Mouse (Mus musculus) T-helper 17 cell (primary cell): ENCODE results near the gene Mapkapk2.

ENCODE experiments used
- in situ Hi-C, 2 experiments: fragments of 300-600 bp; cut with MboI, MseI; formaldehyde crosslinking; loops; 1 replicate in 1 of 2; 2 replicates in 1 of 2; pipeline ENCODE4 v1.15.1; 2025; ENCODE audit warnings: high pct_unique_total_duplicates in 2 of 2

Gene Mapkapk2

GRCm38 (mm10) chr1:131083609-131084008 is 14.0 kb downstream of the Mapkapk2 start:
- in situ Hi-C loops, result no loop called here

- in situ Hi-C loops, result no loop called here
Measured at GRCm38 (mm10) chr1:131083122-131083521, 14.5 kb downstream of the Mapkapk2 start.

GRCm38 (mm10) chr1:131080686-131081085 is 16.9 kb downstream of the Mapkapk2 start:
- in situ Hi-C loops, result no loop called here

GRCm38 (mm10) chr1:131079762-131080161 is 17.9 kb downstream of the Mapkapk2 start:
- in situ Hi-C loops, result no loop called here

- in situ Hi-C loops, result no loop called here
Measured at GRCm38 (mm10) chr1:131078761-131079330, 18.8 kb downstream of the Mapkapk2 start.

- in situ Hi-C loops, result no loop called here
Measured at GRCm38 (mm10) chr1:131075098-131075791, 22.4 kb downstream of the Mapkapk2 start.

- in situ Hi-C loops, result no loop called here
Measured at GRCm38 (mm10) chr1:131074524-131074938, 23.1 kb downstream of the Mapkapk2 start.

- in situ Hi-C loops, result no loop called here
Measured at GRCm38 (mm10) chr1:131072376-131072990, 25.1 kb downstream of the Mapkapk2 start.

- in situ Hi-C loops, result no loop called here
Measured at GRCm38 (mm10) chr1:131069010-131069409, 28.6 kb downstream of the Mapkapk2 start.

- in situ Hi-C loops, result no loop called here
Measured at GRCm38 (mm10) chr1:131068011-131068727, 29.5 kb downstream of the Mapkapk2 start.

GRCm38 (mm10) chr1:131064202-131064601 is 33.4 kb downstream of the Mapkapk2 start:
- in situ Hi-C loops, result no loop called here

- in situ Hi-C loops, result no loop called here
Measured at GRCm38 (mm10) chr1:131062821-131063220, 34.8 kb downstream of the Mapkapk2 start.

- in situ Hi-C loops, result no loop called here
Measured at GRCm38 (mm10) chr1:131061740-131062254, 35.8 kb downstream of the Mapkapk2 start.

GRCm38 (mm10) chr1:131060290-131061253 is 37.1 kb downstream of the Mapkapk2 start:
- in situ Hi-C loops, result no loop called here

- in situ Hi-C loops, result loop anchor here (5.0 to 10.0 kb wide), 3 partner anchors 73 to 515 kb away; no protein-coding TSS in a partner anchor
Measured at GRCm38 (mm10) chr1:131059841-131060240, 37.8 kb downstream of the Mapkapk2 start.

GRCm38 (mm10) chr1:131059411-131059810 is 38.2 kb downstream of the Mapkapk2 start:
- in situ Hi-C loops, result loop anchor here (5.0 to 10.0 kb wide), 3 partner anchors 72 to 515 kb away; no protein-coding TSS in a partner anchor

- in situ Hi-C loops, result loop anchor here (5.0 to 10.0 kb wide), 3 partner anchors 71 to 514 kb away; no protein-coding TSS in a partner anchor
Measured at GRCm38 (mm10) chr1:131058431-131058830, 39.2 kb downstream of the Mapkapk2 start.

- in situ Hi-C loops, result loop anchor here in 1 of 2 experiments (5.0 to 10.0 kb wide), 2 partner anchors 177 to 509 kb away; no protein-coding TSS in a partner anchor
Measured at GRCm38 (mm10) chr1:131054251-131054650, 43.4 kb downstream of the Mapkapk2 start.

GRCm38 (mm10) chr1:131053656-131054055 is 44.0 kb downstream of the Mapkapk2 start:
- in situ Hi-C loops, result loop anchor here in 1 of 2 experiments (5.0 to 10.0 kb wide), 2 partner anchors 176 to 509 kb away; no protein-coding TSS in a partner anchor

- in situ Hi-C loops, result loop anchor here in 1 of 2 experiments (5.0 to 10.0 kb wide), 2 partner anchors 176 to 508 kb away; no protein-coding TSS in a partner anchor
Measured at GRCm38 (mm10) chr1:131053239-131053638, 44.4 kb downstream of the Mapkapk2 start.
